Mouse (Mus musculus): ENCODE data around the gene Slc25a48. TPM values are rescaled to one million over a fixed set of nuclear protein-coding genes. Genes with fewer than 3 reads are reported as not detected.

Gene Slc25a48
- polyA plus RNA-seq, 2 experiments = 0.74 to 0.77 TPM

GRCm38 (mm10) chr13:56435615-56436287, 2.4 kb upstream of the Slc25a48 start:
- no peaks in the 10 kb centered on the region for H3K36me3 ChIP-seq (ENCODE audit: control insufficient read depth, insufficient read depth, low read length)
- no peaks in the 10 kb centered on the region for H3K9me3 ChIP-seq (ENCODE audit: control insufficient read depth, low read length)
- no peak overlapping the region for H3K27ac ChIP-seq (replicated peaks; ENCODE audit: low read depth, low read length)
- H3K4me1 ChIP-seq (ENCODE audit: control insufficient read depth, insufficient read depth, low read length) = no peaks in the 10 kb centered on the region
- H3K4me3 ChIP-seq (replicated peaks; ENCODE audit: low read length) = no peak overlapping the region
- H3K9ac ChIP-seq (ENCODE audit: low read depth, low read length, severe bottlenecking) = no peak overlapping the region
- no peak for TF ChIP-seq POLR2A (IDR thresholded peaks at IDR 0.05; ENCODE audit: borderline replicate concordance, extremely low read depth, insufficient read depth, insufficient read length)
- no peak for DNase-seq (ENCODE audit: low spot score)
- ATAC-seq (ENCODE audit: low FRiP score, low read depth) = no peak
- 57% methylated on average over 10 of the region's 10 CpGs for WGBS
- H3K27me3 ChIP-seq (ENCODE audit: control insufficient read depth, insufficient read depth, low read length) = peaks cover 41% of the 10 kb centered on the region
- H3K4me2 ChIP-seq (replicated peaks; ENCODE audit: low read depth, low read length, severe bottlenecking) = no peak overlapping the region

- no peak for ATAC-seq (ENCODE audit: low FRiP score, low read depth)
- DNase-seq (ENCODE audit: low spot score) = no peak
- WGBS = 71% methylated on average over 7 of the region's 7 CpGs
- H3K27ac ChIP-seq (replicated peaks; ENCODE audit: low read depth, low read length) = no peak overlapping the region
- H3K9ac ChIP-seq (ENCODE audit: low read depth, low read length, severe bottlenecking) = no peak overlapping the region
- H3K27me3 ChIP-seq (ENCODE audit: control insufficient read depth, insufficient read depth, low read length) = peaks cover 25% of the 10 kb centered on the region
- TF ChIP-seq POLR2A (IDR thresholded peaks at IDR 0.05; ENCODE audit: borderline replicate concordance, extremely low read depth, insufficient read depth, insufficient read length) = no peak
- H3K4me1 ChIP-seq (ENCODE audit: control insufficient read depth, insufficient read depth, low read length) = no peaks in the 10 kb centered on the region
- no peaks in the 10 kb centered on the region for H3K36me3 ChIP-seq (ENCODE audit: control insufficient read depth, insufficient read depth, low read length)
- H3K4me2 ChIP-seq (replicated peaks; ENCODE audit: low read depth, low read length, severe bottlenecking) = no peak overlapping the region
- H3K4me3 ChIP-seq (replicated peaks; ENCODE audit: low read length) = no peak overlapping the region
- H3K9me3 ChIP-seq (ENCODE audit: control insufficient read depth, low read length) = no peaks in the 10 kb centered on the region
Observed at GRCm38 (mm10) chr13:56443411-56443810, 5.3 kb downstream of the Slc25a48 start.

- no peak for ATAC-seq (ENCODE audit: low FRiP score, low read depth)
- no peak overlapping the region for H3K9ac ChIP-seq (ENCODE audit: low read depth, low read length, severe bottlenecking)
- 92% methylated on average over 3 of the region's 3 CpGs for WGBS
- DNase-seq (ENCODE audit: low spot score) = no peak
- no peaks in the 10 kb centered on the region for H3K9me3 ChIP-seq (ENCODE audit: control insufficient read depth, low read length)
- H3K4me1 ChIP-seq (ENCODE audit: control insufficient read depth, insufficient read depth, low read length) = no peaks in the 10 kb centered on the region
- H3K36me3 ChIP-seq (ENCODE audit: control insufficient read depth, insufficient read depth, low read length) = no peaks in the 10 kb centered on the region
- peaks cover 19% of the 10 kb centered on the region for H3K27me3 ChIP-seq (ENCODE audit: control insufficient read depth, insufficient read depth, low read length)
- no peak overlapping the region for H3K4me3 ChIP-seq (replicated peaks; ENCODE audit: low read length)
- no peak for TF ChIP-seq POLR2A (IDR thresholded peaks at IDR 0.05; ENCODE audit: borderline replicate concordance, extremely low read depth, insufficient read depth, insufficient read length)
- H3K27ac ChIP-seq (replicated peaks; ENCODE audit: low read depth, low read length) = no peak overlapping the region
- no peak overlapping the region for H3K4me2 ChIP-seq (replicated peaks; ENCODE audit: low read depth, low read length, severe bottlenecking)
Observed at GRCm38 (mm10) chr13:56444112-56444511, 6.0 kb downstream of the Slc25a48 start.

- ATAC-seq (ENCODE audit: low FRiP score, low read depth) (no peak), DNase-seq (ENCODE audit: low spot score) (no peak)
- H3K4me1 ChIP-seq (ENCODE audit: control insufficient read depth, insufficient read depth, low read length) = 0 out of 2 replicates have a peak, but pooled peaks cover 4% of the 10 kb centered on the region
Observed at GRCm38 (mm10) chr13:56444996-56445395, 6.8 kb downstream of the Slc25a48 start.

GRCm38 (mm10) chr13:56449239-56450030, 11.3 kb downstream of the Slc25a48 start:
- Histone ChIP-seq H3K4me2 (replicated peaks; ENCODE audit: low read depth, low read length, severe bottlenecking) (no peak overlapping the region), H3K27me3 (ENCODE audit: control insufficient read depth, insufficient read depth, low read length) (no peaks in the 10 kb centered on the region), H3K36me3 (ENCODE audit: control insufficient read depth, insufficient read depth, low read length) (no peaks in the 10 kb centered on the region), H3K9me3 (ENCODE audit: control insufficient read depth, low read length) (no peaks in the 10 kb centered on the region), H3K4me1 (ENCODE audit: control insufficient read depth, insufficient read depth, low read length) (0 out of 2 replicates have a peak, but pooled peaks cover 4% of the 10 kb centered on the region), H3K4me3 (replicated peaks; ENCODE audit: low read length) (no peak overlapping the region), H3K9ac (ENCODE audit: low read depth, low read length, severe bottlenecking) (no peak overlapping the region), H3K27ac (replicated peaks; ENCODE audit: low read depth, low read length) (no peak overlapping the region)
- 63% methylated on average over 10 of the region's 10 CpGs for WGBS
- peak; percentile 33 for DNase-seq (ENCODE audit: low spot score)
- no peak for TF ChIP-seq POLR2A (IDR thresholded peaks at IDR 0.05; ENCODE audit: borderline replicate concordance, extremely low read depth, insufficient read depth, insufficient read length)
- ATAC-seq (ENCODE audit: low FRiP score, low read depth) = no peak

More at GRCm38 (mm10) chr13:56444996-56445395, 6.8 kb downstream of the Slc25a48 start:
- WGBS = 84% methylated on average over 6 of the region's 6 CpGs
- no peak overlapping the region for H3K4me3 ChIP-seq (replicated peaks; ENCODE audit: low read length)
- H3K36me3 ChIP-seq (ENCODE audit: control insufficient read depth, insufficient read depth, low read length) = no peaks in the 10 kb centered on the region
- no peaks in the 10 kb centered on the region for H3K9me3 ChIP-seq (ENCODE audit: control insufficient read depth, low read length)
- no peak overlapping the region for H3K9ac ChIP-seq (ENCODE audit: low read depth, low read length, severe bottlenecking)
- H3K27ac ChIP-seq (replicated peaks; ENCODE audit: low read depth, low read length) = no peak overlapping the region
- no peak for TF ChIP-seq POLR2A (IDR thresholded peaks at IDR 0.05; ENCODE audit: borderline replicate concordance, extremely low read depth, insufficient read depth, insufficient read length)
- H3K4me2 ChIP-seq (replicated peaks; ENCODE audit: low read depth, low read length, severe bottlenecking) = no peak overlapping the region
- peaks cover 10% of the 10 kb centered on the region for H3K27me3 ChIP-seq (ENCODE audit: control insufficient read depth, insufficient read depth, low read length)

Data from limb, embryonic 14.5 days (tissue).